Mouse (Mus musculus) mesoderm, embryonic 11.5 days (tissue): ENCODE results near the gene Gm49380.

Source experiments
- DNase-seq: peaks from one replicate; pipeline ENCODE4 v3.0.0-alpha.2; 2012; ENCODE audit warnings: low read depth, low spot score

Gm49380 gene

DNA sequence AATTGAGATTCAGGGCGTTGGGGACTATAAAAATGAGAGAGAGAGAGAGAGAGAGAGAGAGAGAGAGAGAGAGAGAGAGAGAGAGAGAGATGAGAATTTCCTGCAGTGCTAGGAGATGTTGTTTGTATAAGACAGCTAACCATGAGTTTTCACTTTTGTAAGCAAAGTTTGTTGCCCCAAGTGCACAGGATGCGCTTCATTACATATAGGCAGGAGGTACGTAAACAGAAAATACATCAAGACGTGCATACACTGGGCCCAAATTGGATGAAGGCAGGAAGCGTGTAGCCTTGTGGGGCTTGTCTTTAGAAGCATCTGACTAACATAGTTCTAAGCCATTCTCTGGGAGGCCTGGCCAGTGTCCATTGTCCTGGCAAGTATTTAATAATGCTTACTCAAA, 95.5 kb downstream of the Gm49380 start:
- no peak for DNase-seq
